Mouse (Mus musculus): Measurements from ENCODE around the gene Tmem8. TPM values are rescaled to one million over a fixed set of nuclear protein-coding genes. Genes with fewer than 3 reads are reported as not detected.

Tmem8 gene
- polyA plus RNA-seq, 1 experiment = 0.31 TPM

GRCm38 (mm10) chr17:26131856-26132853 is 19.1 kb downstream of the Tmem8 start:
- peaks cover 59% of the 10 kb centered on the region for H3K36me3 ChIP-seq (ENCODE audit: control insufficient read depth)

GRCm38 (mm10) chr17:26137106-26137750 is 24.1 kb downstream of the Tmem8 start:
- Histone ChIP-seq H3K9me3 (ENCODE audit: control insufficient read depth, low read length) (no peaks in the 10 kb centered on the region), H3K27me3 (ENCODE audit: control insufficient read depth) (no peaks in the 10 kb centered on the region), H3K4me3 (replicated peaks) (peak overlapping the region; percentile 93), H3K4me1 (ENCODE audit: control insufficient read depth) (peaks cover 37% of the 10 kb centered on the region), H3K36me3 (ENCODE audit: control insufficient read depth) (peaks cover 13% of the 10 kb centered on the region)
- TF ChIP-seq TAL1 (IDR thresholded peaks at IDR 0.05; ENCODE audit: low read length) (no peak), GATA1 (IDR thresholded peaks at IDR 0.05; ENCODE audit: low read length) (no peak)

More at GRCm38 (mm10) chr17:26131856-26132853, 19.1 kb downstream of the Tmem8 start:
- H3K4me3 ChIP-seq (replicated peaks) = no peak overlapping the region
- TF ChIP-seq TAL1 (IDR thresholded peaks at IDR 0.05; ENCODE audit: low read length) = no peak
- no peak for TF ChIP-seq GATA1 (IDR thresholded peaks at IDR 0.05; ENCODE audit: low read length)
- peaks cover 1% of the 10 kb centered on the region for H3K4me1 ChIP-seq (ENCODE audit: control insufficient read depth)
- no peaks in the 10 kb centered on the region for H3K27me3 ChIP-seq (ENCODE audit: control insufficient read depth)
- H3K9me3 ChIP-seq (ENCODE audit: control insufficient read depth, low read length) = no peaks in the 10 kb centered on the region

- Histone ChIP-seq H3K4me1 (ENCODE audit: control insufficient read depth) (peaks cover 37% of the 10 kb centered on the region), H3K36me3 (ENCODE audit: control insufficient read depth) (peaks cover 13% of the 10 kb centered on the region), H3K9me3 (ENCODE audit: control insufficient read depth, low read length) (no peaks in the 10 kb centered on the region), H3K4me3 (replicated peaks) (peak overlapping the region; percentile 93), H3K27me3 (ENCODE audit: control insufficient read depth) (no peaks in the 10 kb centered on the region)
- TF ChIP-seq TAL1 (IDR thresholded peaks at IDR 0.05; ENCODE audit: low read length) (no peak), GATA1 (IDR thresholded peaks at IDR 0.05; ENCODE audit: low read length) (no peak)
Measured at GRCm38 (mm10) chr17:26137751-26138130, 24.6 kb downstream of the Tmem8 start.

GRCm38 (mm10) chr17:26138239-26138836 is 25.2 kb downstream of the Tmem8 start, which contains the start of gene Axin1:
Gene Axin1, plus strand, starts transcription at chr17:26138688.
- no peak for TF ChIP-seq TAL1 (IDR thresholded peaks at IDR 0.05; ENCODE audit: low read length)
- TF ChIP-seq GATA1 (IDR thresholded peaks at IDR 0.05; ENCODE audit: low read length) = no peak; the same call in 1 of the 2 replicates
- no peaks in the 10 kb centered on the region for H3K27me3 ChIP-seq (ENCODE audit: control insufficient read depth)
- no peaks in the 10 kb centered on the region for H3K9me3 ChIP-seq (ENCODE audit: control insufficient read depth, low read length)
- H3K4me3 ChIP-seq (replicated peaks) = peak within 1 kb of the TSS; percentile 93
- H3K4me1 ChIP-seq (ENCODE audit: control insufficient read depth) = peaks cover 42% of the 10 kb centered on the region
- peaks cover 16% of the 10 kb centered on the region for H3K36me3 ChIP-seq (ENCODE audit: control insufficient read depth)

GRCm38 (mm10) chr17:26138901-26139381 is 25.8 kb downstream of the Tmem8 start:
- no peak for TF ChIP-seq TAL1 (IDR thresholded peaks at IDR 0.05; ENCODE audit: low read length)
- TF ChIP-seq GATA1 (IDR thresholded peaks at IDR 0.05; ENCODE audit: low read length) = no peak
- Histone ChIP-seq H3K9me3 (ENCODE audit: control insufficient read depth, low read length) (no peaks in the 10 kb centered on the region), H3K27me3 (ENCODE audit: control insufficient read depth) (no peaks in the 10 kb centered on the region), H3K4me1 (ENCODE audit: control insufficient read depth) (peaks cover 42% of the 10 kb centered on the region), H3K4me3 (replicated peaks) (peak overlapping the region; percentile 93), H3K36me3 (ENCODE audit: control insufficient read depth) (peaks cover 21% of the 10 kb centered on the region)

GRCm38 (mm10) chr17:26142796-26143195 is 29.7 kb downstream of the Tmem8 start:
- peaks cover 37% of the 10 kb centered on the region for H3K4me1 ChIP-seq (ENCODE audit: control insufficient read depth)
- H3K9me3 ChIP-seq (ENCODE audit: control insufficient read depth, low read length) = no peaks in the 10 kb centered on the region
- peaks cover 54% of the 10 kb centered on the region for H3K36me3 ChIP-seq (ENCODE audit: control insufficient read depth)
- no peak overlapping the region for H3K4me3 ChIP-seq (replicated peaks)
- TF ChIP-seq GATA1 (IDR thresholded peaks at IDR 0.05; ENCODE audit: low read length) = no peak
- no peak for TF ChIP-seq TAL1 (IDR thresholded peaks at IDR 0.05; ENCODE audit: low read length)
- no peaks in the 10 kb centered on the region for H3K27me3 ChIP-seq (ENCODE audit: control insufficient read depth)

- no peaks in the 10 kb centered on the region for H3K27me3 ChIP-seq (ENCODE audit: control insufficient read depth)
- peaks cover 32% of the 10 kb centered on the region for H3K4me1 ChIP-seq (ENCODE audit: control insufficient read depth)
- TF ChIP-seq GATA1 (IDR thresholded peaks at IDR 0.05; ENCODE audit: low read length) (no peak), TAL1 (IDR thresholded peaks at IDR 0.05; ENCODE audit: low read length) (no peak)
- H3K9me3 ChIP-seq (ENCODE audit: control insufficient read depth, low read length) = no peaks in the 10 kb centered on the region
- H3K36me3 ChIP-seq (ENCODE audit: control insufficient read depth) = peaks cover 59% of the 10 kb centered on the region
- no peak overlapping the region for H3K4me3 ChIP-seq (replicated peaks)
Measured at GRCm38 (mm10) chr17:26143386-26143785, 30.3 kb downstream of the Tmem8 start.

- Histone ChIP-seq H3K4me1 (ENCODE audit: control insufficient read depth) (peaks cover 3% of the 10 kb centered on the region; the same call in 1 of the 2 replicates), H3K27me3 (ENCODE audit: control insufficient read depth) (no peaks in the 10 kb centered on the region), H3K4me3 (replicated peaks) (no peak overlapping the region), H3K36me3 (ENCODE audit: control insufficient read depth) (peaks cover 79% of the 10 kb centered on the region), H3K9me3 (ENCODE audit: control insufficient read depth, low read length) (no peaks in the 10 kb centered on the region)
- TF ChIP-seq TAL1 (IDR thresholded peaks at IDR 0.05; ENCODE audit: low read length) = no peak
- TF ChIP-seq GATA1 (IDR thresholded peaks at IDR 0.05; ENCODE audit: low read length) = no peak
Measured at GRCm38 (mm10) chr17:26149056-26149455, 36.0 kb downstream of the Tmem8 start.
